Mouse (Mus musculus): Measurements from ENCODE around the gene Txnrd2. TPM values are rescaled to one million over a fixed set of nuclear protein-coding genes. Genes with fewer than 3 reads are reported as not detected.
A peak's percentile ranks its signal among the peaks of the same experiment; 100 is the strongest.

The Txnrd2 gene
- total RNA-seq, 4 experiments from 2014 or later = 79.2 to 123 (median 103) TPM

- no peak for DNase-seq
Observed at GRCm38 (mm10) chr16:18490894-18491293, 64.7 kb downstream of the Txnrd2 start.

GRCm38 (mm10) chr16:18497865-18498515 is 71.8 kb downstream of the Txnrd2 start:
- no peak for DNase-seq

GRCm38 (mm10) chr16:18498558-18498990 is 72.4 kb downstream of the Txnrd2 start, which contains the start of the genes Gnb1l and Rtl10:
Gnb1l (plus strand) TSS chr16:18498713.
Rtl10 (plus strand) TSS chr16:18498901.
- DNase-seq = peak; percentile 91

GRCm38 (mm10) chr16:18498996-18499395 is 72.8 kb downstream of the Txnrd2 start:
- no peak for DNase-seq

GRCm38 (mm10) chr16:18501531-18501930 is 75.3 kb downstream of the Txnrd2 start:
- DNase-seq = no peak

GRCm38 (mm10) chr16:18503566-18504342 is 77.6 kb downstream of the Txnrd2 start:
- DNase-seq = no peak

GRCm38 (mm10) chr16:18506524-18507199 is 80.5 kb downstream of the Txnrd2 start:
- DNase-seq = no peak

- DNase-seq = no peak
Observed at GRCm38 (mm10) chr16:18507200-18507549, 81.0 kb downstream of the Txnrd2 start.

GRCm38 (mm10) chr16:18511741-18512140 is 85.6 kb downstream of the Txnrd2 start:
- DNase-seq = peak; percentile 34

GRCm38 (mm10) chr16:18513508-18513907 is 87.3 kb downstream of the Txnrd2 start:
- DNase-seq = no peak

GRCm38 (mm10) chr16:18518091-18518490 is 91.9 kb downstream of the Txnrd2 start:
- DNase-seq = no peak

GRCm38 (mm10) chr16:18523563-18524245 is 97.5 kb downstream of the Txnrd2 start:
- no peak for DNase-seq

GRCm38 (mm10) chr16:18528656-18529055 is 102.5 kb downstream of the Txnrd2 start:
- no peak for DNase-seq

Other genes with a start within 250 kb of the Txnrd2 start
- not detected for gene Ccdc188, start 208.5 kb upstream of the Txnrd2 start, total RNA-seq (2022)
- gene Zdhhc8, start 191.2 kb upstream of the Txnrd2 start, total RNA-seq (2022) = 10 to 100 TPM; 20.5 to 33.0 (median 27.2) TPM
- gene Trmt2a, start 177.7 kb upstream of the Txnrd2 start, total RNA-seq (2022) = 10 to 100 TPM; 49.8 to 66.4 (median 59.1) TPM
- gene Ranbp1, start 177.7 kb upstream of the Txnrd2 start, total RNA-seq (2022) = 100 to 1,000 TPM in 3 of 4 experiments, 10 to 100 TPM in 1; 98.7 to 146 (median 114) TPM
- gene Gm49776, start 168.1 kb upstream of the Txnrd2 start, total RNA-seq (2022) = not detected
- gene Dgcr8, start 137.1 kb upstream of the Txnrd2 start, total RNA-seq (2022) = 10 to 100 TPM; 24.4 to 48.7 (median 32.9) TPM
- 10 to 100 TPM; 45.4 to 68.0 (median 52.7) TPM for gene Tango2, start 78.3 kb upstream of the Txnrd2 start, total RNA-seq (2022)
- 10 to 100 TPM; 25.5 to 67.0 (median 52.7) TPM for gene Arvcf, start 78.2 kb upstream of the Txnrd2 start, total RNA-seq (2022)
- 100 to 1,000 TPM; 147 to 201 (median 185) TPM for gene Comt, start 468 bp downstream of the Txnrd2 start, total RNA-seq (2022)
- 1 to 10 TPM; 5.1 to 7.0 (median 6.1) TPM for gene Gnb1l, start 72.3 kb downstream of the Txnrd2 start, total RNA-seq (2022)
- gene Rtl10, start 72.5 kb downstream of the Txnrd2 start, total RNA-seq (2022) = 1 to 10 TPM; 4.9 to 8.2 (median 5.1) TPM
- not detected for gene Tbx1, start 164.3 kb downstream of the Txnrd2 start, total RNA-seq (2022)
- gene Gp1bb, start 196.0 kb downstream of the Txnrd2 start, total RNA-seq (2022) = not detected
- gene Gm49601, start 200.0 kb downstream of the Txnrd2 start, total RNA-seq (2022) = 1 to 10 TPM; 3.6 to 8.5 (median 5.6) TPM
- 10 to 100 TPM in 3 of 4 experiments, 1 to 10 TPM in 1; 8.5 to 18.5 (median 12.0) TPM for gene Sept5, start 203.6 kb downstream of the Txnrd2 start, total RNA-seq (2022)